Mouse (Mus musculus) stomach, embryonic 15.5 days (tissue): ENCODE results near the gene Pdzd2. TPM values are rescaled to one million over a fixed set of nuclear protein-coding genes. Genes with fewer than 3 reads are reported as not detected.

Experiments used
- ATAC-seq: fragments of 200-750 bp; cut with Nextera tagmentation; 2 replicates; pipeline ENCODE4 v1.8.0; 2017; ENCODE audit warnings: low read depth, moderate number of reproducible peaks, moderate TSS enrichment; ENCODE audit not compliant: insufficient read depth, low FRiP score
- H3K27ac ChIP-seq: fragments of 300-500 bp; sonication (generic); 2 replicates; pipeline ENCODE4 v1.5.1; 2015; ENCODE audit warnings: mild to moderate bottlenecking, inconsistent platforms
- H3K27me3 ChIP-seq: fragments of 300-500 bp; sonication (generic); replicated peaks from 2 replicates; pipeline ENCODE4 v1.6.1; 2015; ENCODE audit warnings: inconsistent platforms
- H3K36me3 ChIP-seq: fragments of 300-500 bp; sonication (generic); 2 replicates; pipeline ENCODE4 v1.6.1; 2015; ENCODE audit warnings: inconsistent platforms
- H3K4me1 ChIP-seq: fragments of 300-500 bp; sonication (generic); 2 replicates; pipeline ENCODE4 v1.6.1; 2015; ENCODE audit warnings: inconsistent platforms
- H3K4me2 ChIP-seq: fragments of 300-500 bp; sonication (generic); 2 replicates; pipeline ENCODE4 v1.6.1; 2015; ENCODE audit warnings: mild to moderate bottlenecking, inconsistent platforms
- H3K4me3 ChIP-seq: fragments of 300-500 bp; sonication (generic); replicated peaks from 2 replicates; pipeline ENCODE4 v1.5.1; 2015; ENCODE audit warnings: inconsistent platforms
- H3K9ac ChIP-seq: fragments of 300-500 bp; sonication (generic); 2 replicates; pipeline ENCODE4 v1.6.1; 2015; ENCODE audit warnings: inconsistent platforms
- H3K9me3 ChIP-seq: fragments of 300-500 bp; sonication (generic); 2 replicates; pipeline ENCODE4 v1.6.1; 2016; ENCODE audit warnings: inconsistent platforms
- WGBS: fragments of 180-500 bp; shearing (Covaris S2); methylation state at CpG from one replicate; pipeline ENCODE4 v1.1.7; 2015; 5-methylcytosine and 5-hydroxymethylcytosine counted together
- polyA plus RNA-seq: library from polyadenylated mRNA; unstranded; fragments of >200 nt; fragmentation: Nextera tagmentation; extraction: Ambion mirVana; gene quantifications from 2 replicates; pipeline ENCODE4 v1.2.1, GENCODE M21; 2015

Pdzd2 gene
- polyA plus RNA-seq, 1 experiment from 2014 or later, result 28.3 TPM

- Histone ChIP-seq H3K4me3 (no peak overlapping the region), H3K36me3 (no peaks in the 10 kb centered on the region), H3K27ac (no peak overlapping the region), H3K27me3 (no peaks in the 10 kb centered on the region), H3K9me3 (no peaks in the 10 kb centered on the region), H3K4me1 (no peaks in the 10 kb centered on the region), H3K9ac (no peak overlapping the region), H3K4me2 (no peak overlapping the region)
- peak; percentile 80; the same call in 1 of the 2 replicates for ATAC-seq
- 3% methylated on average over 5 of the region's 5 CpGs for WGBS
Observed at GRCm38 (mm10) chr15:12586154-12586553, 153.6 kb downstream of the Pdzd2 start.

GRCm38 (mm10) chr15:12583051-12583450, 156.7 kb downstream of the Pdzd2 start:
- 81% methylated on average over 3 of the region's 3 CpGs for WGBS
- no peaks in the 10 kb centered on the region for H3K4me1 ChIP-seq
- no peak overlapping the region for H3K27ac ChIP-seq
- H3K4me2 ChIP-seq, result no peak overlapping the region
- no peaks in the 10 kb centered on the region for H3K36me3 ChIP-seq
- no peaks in the 10 kb centered on the region for H3K9me3 ChIP-seq
- no peak overlapping the region for H3K9ac ChIP-seq
- no peaks in the 10 kb centered on the region for H3K27me3 ChIP-seq
- no peak overlapping the region for H3K4me3 ChIP-seq
- ATAC-seq, result no peak

- Histone ChIP-seq H3K27me3 (no peaks in the 10 kb centered on the region), H3K9me3 (no peaks in the 10 kb centered on the region), H3K9ac (no peak overlapping the region), H3K4me2 (no peak overlapping the region), H3K36me3 (no peaks in the 10 kb centered on the region), H3K4me1 (peaks cover 2% of the 10 kb centered on the region; the same call in 1 of the 2 replicates), H3K4me3 (no peak overlapping the region), H3K27ac (no peak overlapping the region)
- ATAC-seq, result no peak
Observed at GRCm38 (mm10) chr15:12582471-12582870, 157.3 kb downstream of the Pdzd2 start.

GRCm38 (mm10) chr15:12579196-12579595, 160.5 kb downstream of the Pdzd2 start:
- no peak overlapping the region for H3K9ac ChIP-seq
- no peaks in the 10 kb centered on the region for H3K27me3 ChIP-seq
- no peak overlapping the region for H3K4me3 ChIP-seq
- no peaks in the 10 kb centered on the region for H3K9me3 ChIP-seq
- peaks cover 4% of the 10 kb centered on the region; the same call in 1 of the 2 replicates for H3K4me1 ChIP-seq
- H3K36me3 ChIP-seq, result no peaks in the 10 kb centered on the region
- no peak overlapping the region for H3K27ac ChIP-seq
- 75% methylated on average over 6 of the region's 6 CpGs for WGBS
- H3K4me2 ChIP-seq, result no peak overlapping the region
- ATAC-seq, result no peak

DNA sequence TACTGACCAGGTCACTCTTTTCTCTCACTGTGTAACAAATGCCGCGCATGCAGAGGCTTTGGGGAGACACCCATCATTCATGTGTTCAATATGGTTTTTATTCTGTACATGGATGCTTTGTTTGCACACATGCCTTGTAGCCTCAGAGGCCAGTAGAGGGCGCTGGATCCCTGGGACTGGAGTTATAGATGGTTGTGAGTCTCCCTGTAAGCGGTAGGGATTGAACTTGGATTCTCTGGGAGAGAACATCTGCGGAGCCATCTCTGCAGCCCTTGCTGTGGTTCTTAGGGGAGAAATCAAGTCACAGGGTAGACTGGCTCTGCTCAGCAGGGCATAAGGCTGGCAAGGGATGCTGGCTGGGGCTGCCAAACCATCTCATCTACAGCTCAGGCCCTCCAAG, 161.4 kb downstream of the Pdzd2 start:
- H3K9ac ChIP-seq, result no peak overlapping the region
- no peaks in the 10 kb centered on the region for H3K9me3 ChIP-seq
- ATAC-seq, result no peak; the same call in 1 of the 2 replicates
- no peak overlapping the region for H3K4me3 ChIP-seq
- no peak overlapping the region for H3K4me2 ChIP-seq
- H3K4me1 ChIP-seq, result peaks cover 4% of the 10 kb centered on the region; the same call in 1 of the 2 replicates
- H3K27me3 ChIP-seq, result no peaks in the 10 kb centered on the region
- H3K27ac ChIP-seq, result no peak overlapping the region
- WGBS, result 52% methylated on average over 5 of the region's 5 CpGs
- H3K36me3 ChIP-seq, result no peaks in the 10 kb centered on the region

DNA sequence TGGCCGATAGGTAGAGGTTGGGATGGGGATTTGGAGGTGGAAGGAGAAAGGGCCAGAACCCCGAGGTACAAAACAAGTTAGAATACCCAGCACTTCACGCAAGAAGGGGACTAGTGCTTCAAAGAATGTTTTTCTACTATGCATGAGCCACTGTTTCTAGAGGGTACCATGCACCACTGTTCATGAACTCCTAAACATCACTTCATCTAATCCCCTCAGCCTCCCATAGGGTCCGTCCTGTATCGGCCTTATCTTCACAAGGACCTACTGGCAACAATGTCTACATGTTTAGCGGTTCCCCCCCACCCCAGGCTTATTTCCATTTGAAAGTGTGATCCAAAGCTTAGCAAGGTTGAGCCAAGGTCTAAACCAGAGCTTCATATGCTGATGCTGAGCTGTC, 162.0 kb downstream of the Pdzd2 start:
- ATAC-seq, result no peak
- Histone ChIP-seq H3K9ac (no peak overlapping the region), H3K27ac (0 out of 2 replicates have a peak overlapping the region, but pooled peaks have one; percentile 40), H3K4me1 (peaks cover 4% of the 10 kb centered on the region; the same call in 1 of the 2 replicates), H3K4me2 (no peak overlapping the region), H3K36me3 (no peaks in the 10 kb centered on the region), H3K9me3 (no peaks in the 10 kb centered on the region), H3K4me3 (no peak overlapping the region), H3K27me3 (no peaks in the 10 kb centered on the region)
- 66% methylated on average over 6 of the region's 6 CpGs for WGBS

GRCm38 (mm10) chr15:12577054-12577696, 162.5 kb downstream of the Pdzd2 start:
- peak overlapping the region; percentile 19; the same call in 1 of the 2 replicates for H3K4me2 ChIP-seq
- peak; percentile 41; the same call in 1 of the 2 replicates for ATAC-seq
- H3K27ac ChIP-seq, result 0 out of 2 replicates have a peak overlapping the region, but pooled peaks have one; percentile 40
- H3K27me3 ChIP-seq, result no peaks in the 10 kb centered on the region
- H3K9ac ChIP-seq, result no peak overlapping the region
- no peaks in the 10 kb centered on the region for H3K36me3 ChIP-seq
- peaks cover 4% of the 10 kb centered on the region; the same call in 1 of the 2 replicates for H3K4me1 ChIP-seq
- WGBS, result 19% methylated on average over 11 of the region's 11 CpGs
- H3K4me3 ChIP-seq, result no peak overlapping the region
- no peaks in the 10 kb centered on the region for H3K9me3 ChIP-seq

DNA sequence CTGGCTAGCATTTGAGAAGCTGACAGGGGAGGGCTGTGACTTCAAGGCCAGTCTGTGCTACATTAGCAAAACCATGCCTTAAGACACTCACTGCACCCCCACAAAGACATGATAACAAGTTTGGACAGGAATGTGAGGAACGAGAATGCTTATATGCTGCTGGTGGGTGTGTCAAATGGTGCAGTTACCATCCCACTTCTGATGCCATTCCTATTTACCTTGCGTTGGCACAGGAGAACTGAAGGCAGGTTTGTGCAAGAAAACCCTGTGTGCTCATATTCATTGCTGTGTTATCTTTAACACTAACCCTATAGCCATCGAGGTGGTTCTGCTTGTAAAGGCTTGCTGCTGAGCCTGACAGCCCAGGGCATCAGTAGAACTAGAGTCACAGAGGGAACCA, 166.1 kb downstream of the Pdzd2 start:
- Histone ChIP-seq H3K36me3 (no peaks in the 10 kb centered on the region), H3K4me1 (peaks cover 4% of the 10 kb centered on the region; the same call in 1 of the 2 replicates), H3K9ac (no peak overlapping the region), H3K27ac (no peak overlapping the region), H3K9me3 (no peaks in the 10 kb centered on the region), H3K4me2 (no peak overlapping the region), H3K27me3 (no peaks in the 10 kb centered on the region), H3K4me3 (no peak overlapping the region)
- WGBS, result 66% methylated on average over 3 of the region's 3 CpGs
- no peak for ATAC-seq

GRCm38 (mm10) chr15:12571168-12571567, 168.6 kb downstream of the Pdzd2 start:
- Histone ChIP-seq H3K9ac (no peak overlapping the region), H3K4me3 (no peak overlapping the region), H3K4me1 (no peaks in the 10 kb centered on the region), H3K36me3 (no peaks in the 10 kb centered on the region), H3K4me2 (no peak overlapping the region), H3K27me3 (no peaks in the 10 kb centered on the region), H3K27ac (no peak overlapping the region), H3K9me3 (no peaks in the 10 kb centered on the region)
- 68% methylated on average over 4 of the region's 4 CpGs for WGBS
- no peak for ATAC-seq

GRCm38 (mm10) chr15:12566637-12567440, 172.9 kb downstream of the Pdzd2 start:
- ATAC-seq, result no peak
- no peak overlapping the region for H3K27ac ChIP-seq
- no peaks in the 10 kb centered on the region for H3K27me3 ChIP-seq
- no peak overlapping the region for H3K4me3 ChIP-seq
- no peak overlapping the region for H3K4me2 ChIP-seq
- no peaks in the 10 kb centered on the region for H3K36me3 ChIP-seq
- no peaks in the 10 kb centered on the region for H3K9me3 ChIP-seq
- 0 out of 2 replicates have a peak, but pooled peaks cover 2% of the 10 kb centered on the region for H3K4me1 ChIP-seq
- H3K9ac ChIP-seq, result no peak overlapping the region
- 71% methylated on average over 11 of the region's 11 CpGs for WGBS

GRCm38 (mm10) chr15:12565281-12565680, 174.4 kb downstream of the Pdzd2 start:
- Histone ChIP-seq H3K4me2 (no peak overlapping the region), H3K4me3 (no peak overlapping the region), H3K27ac (no peak overlapping the region), H3K4me1 (0 out of 2 replicates have a peak, but pooled peaks cover 2% of the 10 kb centered on the region), H3K9ac (no peak overlapping the region), H3K9me3 (no peaks in the 10 kb centered on the region), H3K27me3 (no peaks in the 10 kb centered on the region), H3K36me3 (no peaks in the 10 kb centered on the region)
- 42% methylated on average over 8 of the region's 8 CpGs for WGBS
- no peak for ATAC-seq

GRCm38 (mm10) chr15:12560505-12560904, 179.2 kb downstream of the Pdzd2 start:
- WGBS, result 14% methylated on average over 8 of the region's 8 CpGs
- H3K9me3 ChIP-seq, result no peaks in the 10 kb centered on the region
- no peak overlapping the region for H3K4me3 ChIP-seq
- peaks cover 5% of the 10 kb centered on the region; the same call in 1 of the 2 replicates for H3K4me1 ChIP-seq
- no peaks in the 10 kb centered on the region for H3K36me3 ChIP-seq
- H3K9ac ChIP-seq, result no peak overlapping the region
- ATAC-seq, result no peak
- no peak overlapping the region for H3K27ac ChIP-seq
- H3K27me3 ChIP-seq, result no peaks in the 10 kb centered on the region
- no peak overlapping the region; the same call in 1 of the 2 replicates for H3K4me2 ChIP-seq
